Mouse (Mus musculus) kidney, embryonic 15.5 days (tissue): ENCODE results near the gene Hpd. TPM values are rescaled to one million over a fixed set of nuclear protein-coding genes. Genes with fewer than 3 reads are reported as not detected.

Experiments used
- ATAC-seq: fragments of 200-750 bp; cut with Nextera tagmentation; replicated peaks from 2 replicates; pipeline ENCODE4 v1.8.0; 2017; ENCODE audit warnings: moderate TSS enrichment; ENCODE audit not compliant: low FRiP score
- H3K27ac ChIP-seq: fragments of 300-500 bp; sonication (generic); 2 replicates; pipeline ENCODE4 v1.5.1; 2015; ENCODE audit warnings: mild to moderate bottlenecking, inconsistent platforms
- H3K27me3 ChIP-seq: fragments of 300-500 bp; sonication (generic); 2 replicates; pipeline ENCODE4 v1.6.1; 2015; ENCODE audit warnings: inconsistent platforms
- H3K36me3 ChIP-seq: fragments of 300-500 bp; sonication (generic); 2 replicates; pipeline ENCODE4 v1.6.1; 2015; ENCODE audit warnings: inconsistent platforms
- H3K4me1 ChIP-seq: fragments of 300-500 bp; sonication (generic); 2 replicates; pipeline ENCODE4 v1.6.1; 2015; ENCODE audit warnings: inconsistent platforms
- H3K4me2 ChIP-seq: fragments of 300-500 bp; sonication (generic); 2 replicates; pipeline ENCODE4 v1.6.1; 2015; ENCODE audit warnings: moderate library complexity, mild to moderate bottlenecking, inconsistent platforms
- H3K4me3 ChIP-seq: fragments of 300-500 bp; sonication (generic); replicated peaks from 2 replicates; pipeline ENCODE4 v1.5.1; 2015; ENCODE audit warnings: mild to moderate bottlenecking, inconsistent platforms
- H3K9ac ChIP-seq: fragments of 300-500 bp; sonication (generic); 2 replicates; pipeline ENCODE4 v1.6.1; 2015; ENCODE audit warnings: mild to moderate bottlenecking, inconsistent platforms
- H3K9me3 ChIP-seq: fragments of 300-500 bp; sonication (generic); replicated peaks from 2 replicates; pipeline ENCODE4 v1.6.1; 2016; ENCODE audit warnings: inconsistent platforms
- WGBS: fragments of 180-500 bp; shearing (Covaris S2); methylation state at CpG from one replicate; pipeline ENCODE4 v1.1.7; 2015; ENCODE audit warnings: mixed read lengths; 5-methylcytosine and 5-hydroxymethylcytosine counted together
- polyA plus RNA-seq: library from polyadenylated mRNA; unstranded; fragments of >200 nt; fragmentation: Nextera tagmentation; extraction: Ambion mirVana; gene quantifications from 2 replicates; pipeline ENCODE4 v1.2.1, GENCODE M21; 2015

Hpd gene
- polyA plus RNA-seq, 1 experiment from 2014 or later, result 1.5 TPM

- Histone ChIP-seq H3K36me3 (peaks cover 15% of the 10 kb centered on the region), H3K9ac (peak overlapping the region; percentile 84), H3K27me3 (no peaks in the 10 kb centered on the region), H3K4me2 (peak overlapping the region; percentile 99), H3K27ac (peak overlapping the region; percentile 100), H3K9me3 (no peaks in the 10 kb centered on the region), H3K4me3 (peak overlapping the region; percentile 65), H3K4me1 (peaks cover 55% of the 10 kb centered on the region)
- ATAC-seq, result peak; percentile 53
- WGBS, result 1% methylated on average over 33 of the region's 40 CpGs
Observed at GRCm38 (mm10) chr5:123138230-123138911, 44.2 kb downstream of the Hpd start.

DNA sequence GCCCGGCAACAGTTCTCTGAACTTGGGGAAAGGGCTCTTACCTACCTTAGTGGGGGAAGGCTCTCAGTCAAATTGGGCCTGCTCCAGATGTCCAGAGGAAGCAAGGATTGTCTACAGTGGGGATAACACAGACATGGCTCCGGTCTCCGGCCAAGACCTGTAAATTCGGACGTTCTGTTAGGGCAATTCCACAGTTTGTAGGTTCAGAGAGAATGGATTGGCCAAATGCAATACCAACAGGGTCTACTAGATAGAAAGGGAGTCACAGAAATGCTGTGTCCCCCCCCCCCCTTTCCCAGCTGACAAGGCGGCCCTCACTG, 44.7 kb downstream of the Hpd start:
- Histone ChIP-seq H3K27ac (peak overlapping the region; percentile 100), H3K4me1 (peaks cover 57% of the 10 kb centered on the region), H3K4me3 (peak overlapping the region; percentile 65), H3K36me3 (peaks cover 15% of the 10 kb centered on the region), H3K4me2 (peak overlapping the region; percentile 99), H3K9me3 (no peaks in the 10 kb centered on the region), H3K27me3 (no peaks in the 10 kb centered on the region), H3K9ac (peak overlapping the region; percentile 40)
- no peak for ATAC-seq
- 2% methylated on average over 6 of the region's 6 CpGs for WGBS

DNA sequence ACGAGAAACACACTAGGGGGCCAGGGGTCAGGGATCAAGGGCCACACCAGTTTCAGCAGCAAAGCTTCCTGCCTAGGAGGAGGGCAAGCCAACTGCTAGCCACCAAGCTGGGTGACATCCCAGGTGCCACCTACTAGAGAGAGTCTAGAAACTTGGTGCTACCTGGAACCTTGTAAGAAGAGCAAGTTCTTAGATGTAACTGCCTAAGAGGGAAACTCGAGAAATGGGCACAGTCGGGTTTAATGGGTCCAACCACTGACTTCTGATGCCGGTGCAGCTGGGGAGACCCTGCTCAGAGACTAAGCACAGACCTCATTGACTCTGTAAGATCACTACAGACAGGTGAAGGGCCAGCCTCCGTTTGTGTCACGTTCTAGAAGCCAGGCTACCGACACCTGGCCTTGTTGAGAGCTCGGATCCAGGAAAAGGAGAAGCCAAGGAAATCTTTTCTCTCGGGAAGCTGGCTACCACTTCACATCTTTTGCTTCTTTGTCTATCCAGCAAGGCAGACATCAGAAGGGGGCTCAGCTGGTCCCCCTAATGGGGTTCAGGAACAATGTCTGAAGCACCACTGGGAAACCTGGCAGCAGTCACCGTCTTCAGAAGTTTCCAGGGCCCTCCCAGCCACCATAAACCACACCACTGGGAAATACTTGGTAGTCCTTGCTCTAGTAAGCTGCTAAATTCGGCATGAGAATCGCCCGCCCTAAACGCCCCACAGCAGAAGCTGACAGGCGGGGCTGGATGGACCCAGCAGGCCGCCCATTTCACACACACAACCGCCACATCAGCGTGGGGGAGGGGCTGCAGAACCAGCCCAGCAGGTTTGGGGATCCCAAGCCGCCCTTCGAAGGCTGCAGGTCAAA, 45.2 kb downstream of the Hpd start:
- peaks cover 62% of the 10 kb centered on the region for H3K4me1 ChIP-seq
- ATAC-seq, result peak; percentile 6; the same call in 1 of the 2 replicates

GRCm38 (mm10) chr5:123136361-123137043, 46.0 kb downstream of the Hpd start:
- H3K27ac ChIP-seq, result peak overlapping the region; percentile 100
- peak overlapping the region; percentile 99 for H3K4me2 ChIP-seq
- peak overlapping the region; percentile 65 for H3K4me3 ChIP-seq
- WGBS, result under 1% methylated on average over 13 of the region's 13 CpGs
- peak overlapping the region; percentile 40 for H3K9ac ChIP-seq
- H3K9me3 ChIP-seq, result no peaks in the 10 kb centered on the region
- H3K27me3 ChIP-seq, result no peaks in the 10 kb centered on the region
- peaks cover 70% of the 10 kb centered on the region for H3K4me1 ChIP-seq
- H3K36me3 ChIP-seq, result peaks cover 15% of the 10 kb centered on the region
- ATAC-seq, result peak; percentile 43

More for the DNA sequence above, 45.2 kb downstream of the Hpd start:
- Histone ChIP-seq H3K27ac (peak overlapping the region; percentile 100), H3K9ac (peak overlapping the region; percentile 40), H3K27me3 (no peaks in the 10 kb centered on the region), H3K4me2 (peak overlapping the region; percentile 99), H3K4me3 (peak overlapping the region; percentile 65), H3K9me3 (no peaks in the 10 kb centered on the region), H3K36me3 (peaks cover 15% of the 10 kb centered on the region)
- WGBS, result 6% methylated on average over 20 of the region's 20 CpGs

DNA sequence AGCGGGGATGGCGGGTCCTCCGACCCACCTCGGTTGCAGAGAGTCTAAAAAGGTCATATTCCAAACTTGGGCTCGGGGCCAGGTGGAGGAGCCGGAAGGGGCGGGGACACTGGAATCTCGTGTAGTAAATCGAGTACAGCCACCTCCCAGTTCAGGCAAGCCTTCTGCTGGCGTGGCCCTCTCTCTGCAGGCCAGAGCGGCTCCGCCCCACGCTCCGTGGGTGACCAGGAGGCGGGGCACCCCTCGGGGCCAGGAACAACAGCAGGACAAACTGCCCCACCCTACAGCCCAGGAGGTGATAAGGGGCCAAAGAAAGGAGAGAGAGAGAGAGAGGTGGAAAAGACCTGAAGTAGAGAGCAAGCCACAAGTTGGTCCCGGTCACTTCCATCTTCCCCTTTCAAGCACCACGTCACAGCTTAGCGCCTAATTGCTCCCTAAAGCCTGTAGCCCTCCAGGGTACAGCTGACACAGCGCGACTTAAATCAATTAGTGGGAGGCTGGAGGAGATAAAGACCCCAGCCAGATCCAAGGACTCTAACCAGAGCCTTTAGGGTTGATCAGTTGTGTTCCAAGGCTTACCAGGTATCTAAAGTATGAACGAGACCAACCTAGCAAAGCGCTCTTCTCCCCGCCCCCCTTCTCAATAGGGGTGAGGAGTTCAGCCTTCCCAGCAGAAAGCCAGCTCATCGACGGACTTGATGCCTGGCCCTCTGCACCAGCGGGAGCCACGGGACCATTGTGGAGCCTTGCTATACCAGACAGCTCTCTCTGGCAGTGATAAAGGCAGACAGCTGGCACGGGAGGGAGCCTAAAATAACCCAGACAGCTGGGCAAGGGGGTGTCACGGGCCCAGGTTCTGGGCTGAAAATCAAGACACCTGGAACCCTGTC, 46.8 kb downstream of the Hpd start:
- H3K4me1 ChIP-seq, result peaks cover 75% of the 10 kb centered on the region

GRCm38 (mm10) chr5:123134875-123135382, 47.6 kb downstream of the Hpd start:
- no peaks in the 10 kb centered on the region for H3K27me3 ChIP-seq
- H3K4me2 ChIP-seq, result peak overlapping the region; percentile 99
- 19% methylated on average over 8 of the region's 8 CpGs for WGBS
- H3K9me3 ChIP-seq, result no peaks in the 10 kb centered on the region
- H3K27ac ChIP-seq, result peak overlapping the region; percentile 100
- peaks cover 79% of the 10 kb centered on the region for H3K4me1 ChIP-seq
- H3K36me3 ChIP-seq, result peaks cover 18% of the 10 kb centered on the region
- H3K4me3 ChIP-seq, result peak overlapping the region; percentile 65
- peak overlapping the region; percentile 40 for H3K9ac ChIP-seq
- ATAC-seq, result no peak

More for the DNA sequence above, 46.8 kb downstream of the Hpd start:
- Histone ChIP-seq H3K27ac (peak overlapping the region; percentile 100), H3K4me2 (peak overlapping the region; percentile 99), H3K9ac (peak overlapping the region; percentile 40), H3K27me3 (no peaks in the 10 kb centered on the region), H3K4me3 (peak overlapping the region; percentile 65), H3K36me3 (peaks cover 15% of the 10 kb centered on the region), H3K9me3 (no peaks in the 10 kb centered on the region)
- WGBS, result under 1% methylated on average over 30 of the region's 30 CpGs
- 0 out of 2 replicates have a peak, but pooled peaks have one; percentile 7 for ATAC-seq

DNA sequence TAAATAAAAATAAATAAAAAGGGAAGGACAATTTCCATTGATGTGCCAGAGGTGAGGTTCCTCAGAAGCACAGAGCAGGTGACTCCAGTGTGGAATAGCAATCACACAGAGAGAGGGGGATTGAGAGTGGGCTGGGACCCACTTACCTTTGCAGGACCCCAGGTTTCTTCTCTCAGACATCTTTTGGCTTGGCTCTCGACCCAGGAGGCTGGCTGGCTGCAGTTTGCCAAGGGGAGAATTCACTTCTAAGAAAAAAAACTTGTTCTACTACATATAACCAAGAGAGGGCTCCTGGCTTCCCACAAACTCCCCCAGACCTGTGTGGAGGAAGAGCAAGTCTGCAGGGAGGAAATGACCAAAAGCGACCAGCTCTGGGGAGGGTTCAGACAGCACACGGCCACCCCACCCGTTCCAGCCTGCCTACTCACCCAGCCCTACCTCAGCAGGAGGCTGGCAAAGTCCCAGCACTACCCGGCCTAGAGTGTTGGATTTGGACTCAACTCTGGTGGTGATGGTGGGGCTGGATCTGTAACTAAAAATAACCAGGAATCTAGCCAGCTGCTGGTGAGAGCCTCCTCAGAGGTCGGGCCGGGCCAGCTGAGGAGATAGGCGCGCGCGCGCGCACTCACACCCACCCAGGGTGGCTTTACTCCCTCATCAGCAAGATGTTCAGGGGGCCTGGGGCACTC, 48.2 kb downstream of the Hpd start:
- Histone ChIP-seq H3K9me3 (no peaks in the 10 kb centered on the region), H3K4me3 (peak overlapping the region; percentile 65), H3K9ac (peak overlapping the region; percentile 21; the same call in 1 of the 2 replicates), H3K27me3 (no peaks in the 10 kb centered on the region), H3K4me2 (peak overlapping the region; percentile 99), H3K27ac (peak overlapping the region; percentile 100), H3K36me3 (peaks cover 24% of the 10 kb centered on the region), H3K4me1 (peaks cover 79% of the 10 kb centered on the region)
- no peak for ATAC-seq
- WGBS, result 33% methylated on average over 13 of the region's 13 CpGs

DNA sequence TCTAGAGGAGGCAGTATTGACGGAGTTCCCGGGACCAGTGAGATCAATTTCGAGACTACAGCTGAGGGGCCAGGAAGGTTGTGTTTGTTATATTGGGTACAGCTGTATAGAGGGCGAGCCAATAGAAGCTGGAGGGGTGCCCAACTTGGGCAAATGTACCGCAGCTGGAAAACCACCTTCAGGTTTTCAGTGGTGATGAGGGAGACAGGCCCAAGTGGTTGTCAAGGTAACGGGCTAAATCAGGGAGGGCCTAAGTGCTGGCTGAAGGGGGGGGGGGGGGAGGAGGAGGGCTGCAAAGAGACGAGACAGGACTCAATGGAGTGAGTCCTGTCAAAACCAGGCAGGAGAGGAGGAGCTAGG, 48.8 kb downstream of the Hpd start:
- H3K4me3 ChIP-seq, result no peak overlapping the region
- H3K36me3 ChIP-seq, result peaks cover 24% of the 10 kb centered on the region
- peak overlapping the region; percentile 12; the same call in 1 of the 2 replicates for H3K4me2 ChIP-seq
- ATAC-seq, result no peak
- H3K9ac ChIP-seq, result no peak overlapping the region
- H3K9me3 ChIP-seq, result no peaks in the 10 kb centered on the region
- 29% methylated on average over 7 of the region's 7 CpGs for WGBS
- H3K4me1 ChIP-seq, result peaks cover 84% of the 10 kb centered on the region
- H3K27ac ChIP-seq, result peak overlapping the region; percentile 100
- no peaks in the 10 kb centered on the region for H3K27me3 ChIP-seq

GRCm38 (mm10) chr5:123133083-123133783, 49.3 kb downstream of the Hpd start:
- ATAC-seq, result no peak
- Histone ChIP-seq H3K4me2 (peak overlapping the region; percentile 76), H3K4me1 (peaks cover 84% of the 10 kb centered on the region), H3K9ac (peak overlapping the region; percentile 35; the same call in 1 of the 2 replicates), H3K27me3 (no peaks in the 10 kb centered on the region), H3K4me3 (peak overlapping the region; percentile 42; the same call in 1 of the 2 replicates), H3K27ac (peak overlapping the region; percentile 100), H3K36me3 (peaks cover 24% of the 10 kb centered on the region), H3K9me3 (no peaks in the 10 kb centered on the region)
- 16% methylated on average over 18 of the region's 18 CpGs for WGBS
